Mouse (Mus musculus): ENCODE measurements at regions not wholly inside any gene's neighbourhood (a gene's known extent, or its start where the extent isn't known, plus 50 kb on each side); places are given as distances from the start of the nearest gene placed in this dataset.
A peak's percentile ranks its signal among the peaks of the same experiment; 100 is the strongest.

DNA sequence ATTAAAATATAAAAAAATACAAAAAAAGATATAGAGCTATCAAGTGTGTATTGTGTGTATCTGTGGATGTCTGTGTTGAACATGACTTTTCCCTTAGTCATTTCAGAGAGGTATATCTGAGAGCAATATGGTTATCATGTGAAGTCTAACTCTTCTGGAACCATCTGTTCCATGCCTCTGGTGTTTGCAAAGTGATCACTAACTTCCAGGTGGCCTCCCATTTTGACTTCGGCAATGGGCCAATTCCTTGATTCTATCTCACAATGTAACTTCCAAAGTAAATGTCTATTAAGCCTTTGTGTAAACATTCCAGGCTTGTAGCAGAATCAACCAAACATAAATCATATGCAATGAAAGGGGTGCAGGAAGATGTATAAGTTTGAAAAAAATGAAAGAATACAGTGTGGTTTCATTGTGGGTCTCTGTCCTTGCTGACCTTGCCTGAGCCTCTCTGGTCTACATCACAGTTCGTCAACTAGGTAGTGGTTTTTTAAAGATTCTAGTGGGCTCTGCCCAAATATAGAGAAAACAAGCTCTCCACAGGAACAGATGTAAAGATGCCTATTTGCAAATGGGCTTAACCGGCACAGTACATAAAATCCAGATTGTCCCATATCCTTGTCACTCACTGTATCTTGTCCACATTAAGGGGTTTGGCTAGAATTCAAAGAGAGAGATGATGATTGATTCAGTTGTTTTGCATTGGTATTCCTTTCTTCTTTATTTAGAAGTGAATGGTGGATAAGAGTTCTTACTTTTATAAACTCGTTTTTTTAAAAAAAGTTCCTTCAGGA lies 185.2 kb upstream of the Jag1 start:
- no peak for DNase-seq (ENCODE audit: inconsistent age in 2 of 2, low spot score in 1 of 2)

DNA sequence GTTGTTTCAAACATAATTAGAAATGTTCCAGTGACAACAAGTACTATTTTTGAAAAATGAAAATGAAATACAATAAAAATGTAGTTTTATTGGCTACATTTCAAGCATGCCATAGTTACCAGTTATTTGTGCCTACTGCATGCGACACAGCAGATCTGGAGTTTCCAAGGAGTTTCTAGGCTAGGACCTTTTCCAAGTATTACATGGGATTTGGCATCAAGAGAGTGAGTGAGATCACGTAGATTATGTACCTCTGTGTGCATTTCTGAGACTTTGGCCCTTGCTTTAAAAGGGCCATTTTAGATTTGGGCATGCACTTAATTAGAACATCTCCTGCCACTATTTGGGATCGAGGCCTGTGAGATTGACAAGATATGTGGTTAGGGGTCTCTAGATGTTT lies 172.8 kb upstream of the Jag1 start:
- DNase-seq (ENCODE audit: inconsistent age in 2 of 2, low spot score in 1 of 2): peak in 1 of 2 experiments; percentile 34

DNA sequence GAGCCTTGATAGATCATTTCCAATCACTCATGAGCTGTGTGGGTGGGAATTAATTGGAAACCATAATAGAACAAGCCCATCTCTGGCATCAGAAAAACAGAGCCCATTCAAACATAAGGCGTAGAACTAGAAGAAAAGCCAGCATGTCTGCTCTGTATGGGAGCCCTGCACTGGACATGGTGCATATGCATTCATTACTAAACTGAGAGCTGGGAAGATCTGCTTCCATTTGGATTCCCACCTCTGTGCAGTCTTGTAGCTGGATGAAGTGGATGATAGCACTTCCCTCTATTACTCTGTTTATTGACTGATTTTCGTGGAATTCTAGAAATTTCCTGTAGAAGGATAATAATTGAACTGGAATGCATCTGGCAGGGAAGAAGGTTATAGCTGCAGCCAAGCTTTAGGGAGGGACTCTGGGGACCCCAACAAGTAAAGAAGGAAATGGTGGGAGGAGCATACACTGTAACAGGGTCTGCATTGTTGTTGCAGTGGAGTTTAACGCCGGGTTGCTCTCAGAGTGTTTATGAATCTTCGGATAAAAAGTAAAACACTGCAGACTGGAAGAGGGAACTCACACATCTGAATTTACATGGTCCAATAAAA lies 155.2 kb upstream of the Jag1 start:
- DNase-seq (ENCODE audit: inconsistent age in 2 of 2, low spot score in 1 of 2): no peak

GRCm38 (mm10) chr2:137262911-137263310 lies 146.5 kb upstream of the Jag1 start:
- no peak for DNase-seq (ENCODE audit: inconsistent age in 2 of 2, low spot score in 1 of 2)

DNA sequence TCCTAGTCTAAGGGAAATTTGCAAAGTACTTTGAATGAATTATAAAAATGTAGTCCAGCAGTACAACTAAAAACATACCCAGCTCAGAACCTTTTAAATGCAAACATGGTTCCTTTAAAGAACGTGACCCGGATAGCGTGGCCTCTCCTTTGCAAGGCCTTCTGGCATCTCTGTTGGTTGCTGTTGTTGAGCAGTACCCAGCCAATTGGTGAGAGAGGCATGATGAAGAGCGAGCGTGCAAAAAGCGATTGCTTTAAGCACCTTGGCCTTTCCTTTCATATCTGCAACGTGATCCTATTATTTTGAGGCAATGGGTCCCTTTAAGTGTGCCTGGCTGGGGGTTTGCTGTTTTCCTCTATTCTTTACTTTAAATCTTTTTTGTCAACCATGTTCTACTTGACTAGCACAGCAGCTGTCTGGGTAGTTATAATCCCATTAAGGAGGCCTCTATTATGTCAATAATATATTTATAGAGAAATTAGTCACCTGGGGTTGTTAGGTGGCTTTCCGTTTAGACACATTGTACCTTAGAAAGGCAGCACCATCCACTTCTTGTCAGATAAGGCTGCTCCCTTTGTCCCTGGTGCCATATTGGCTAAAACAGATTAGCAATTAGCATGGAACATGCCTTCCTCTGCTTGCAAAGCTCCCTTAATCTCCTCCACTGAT lies 141.5 kb upstream of the Jag1 start:
- DNase-seq (ENCODE audit: inconsistent age in 2 of 2, low spot score in 1 of 2): no peak

DNA sequence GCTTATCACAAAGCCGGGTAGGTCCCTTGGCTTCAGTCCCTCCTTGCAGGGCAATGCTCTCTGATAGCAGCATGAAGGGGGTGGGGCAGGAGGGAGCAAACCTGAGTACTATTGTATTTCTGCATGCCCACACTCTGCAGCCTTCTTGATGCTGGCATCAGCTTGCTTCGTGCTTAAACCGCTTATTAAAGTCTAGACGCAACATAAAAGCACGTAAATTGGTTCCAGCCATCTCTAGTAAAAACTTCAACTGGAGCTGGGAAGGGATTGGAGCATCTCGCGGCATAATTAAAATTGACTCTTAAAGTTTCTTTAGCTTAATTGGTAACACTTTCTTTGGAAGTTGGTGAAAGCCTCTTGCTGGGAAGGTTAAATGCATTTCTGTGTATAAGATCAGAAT lies 131.5 kb upstream of the Jag1 start:
- DNase-seq (ENCODE audit: inconsistent age in 2 of 2, low spot score in 1 of 2): no peak

DNA sequence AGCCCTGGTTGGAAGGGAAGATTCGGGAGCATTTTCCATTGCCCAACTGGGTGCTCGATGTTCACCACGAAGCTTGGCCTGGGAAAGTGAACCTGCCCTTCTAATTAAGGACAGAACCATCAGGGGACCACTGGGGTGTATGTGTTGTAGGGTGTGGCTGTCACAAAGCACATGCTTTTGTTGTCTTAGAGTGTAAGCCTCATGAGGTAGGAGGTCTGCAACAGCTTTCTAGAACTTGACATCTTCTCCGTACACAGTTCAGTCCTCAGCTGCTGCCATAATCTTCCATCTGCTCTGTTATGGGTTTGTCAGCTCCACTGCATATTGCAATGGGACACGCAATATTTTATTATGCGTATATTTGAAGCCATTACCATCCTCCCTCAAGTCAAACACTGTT lies 127.9 kb upstream of the Jag1 start:
- no peak for DNase-seq (ENCODE audit: inconsistent age in 2 of 2, low spot score in 1 of 2)

GRCm38 (mm10) chr2:137243914-137244313 lies 127.5 kb upstream of the Jag1 start:
- no peak for DNase-seq (ENCODE audit: inconsistent age in 2 of 2, low spot score in 1 of 2)

- DNase-seq (ENCODE audit: inconsistent age in 2 of 2, low spot score in 1 of 2): no peak
Measured at GRCm38 (mm10) chr2:137236961-137237360, 120.5 kb upstream of the Jag1 start.

- DNase-seq (ENCODE audit: inconsistent age in 2 of 2, low spot score in 1 of 2): no peak
Measured at GRCm38 (mm10) chr2:137233936-137234335, 117.5 kb upstream of the Jag1 start.

DNA sequence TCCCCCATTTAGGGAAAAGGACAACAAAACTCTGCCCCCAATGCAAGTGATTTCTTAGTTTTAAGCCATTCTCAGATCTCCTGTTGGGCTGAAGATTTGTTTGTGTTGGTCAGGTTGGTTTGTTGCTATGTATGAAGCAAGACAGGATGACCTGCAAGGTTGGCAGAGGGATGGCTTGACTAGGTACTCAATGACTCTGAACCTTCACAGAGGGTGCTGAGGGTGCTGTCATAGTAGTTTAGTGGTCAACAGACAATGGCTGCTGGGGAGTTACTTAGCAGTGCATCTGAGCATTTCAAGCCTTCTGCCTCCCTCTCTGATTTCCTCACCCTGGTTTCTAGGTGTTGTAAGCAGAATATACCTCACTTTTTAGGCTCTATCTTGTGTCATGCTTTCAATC lies 114.7 kb upstream of the Jag1 start:
- DNase-seq (ENCODE audit: inconsistent age in 2 of 2, low spot score in 1 of 2): no peak

- no peak for DNase-seq (ENCODE audit: inconsistent age in 2 of 2, low spot score in 1 of 2)
Measured at GRCm38 (mm10) chr2:137229422-137230069, 113.1 kb upstream of the Jag1 start.

GRCm38 (mm10) chr2:137227495-137227894 lies 111.1 kb upstream of the Jag1 start:
- DNase-seq (ENCODE audit: inconsistent age in 2 of 2, low spot score in 1 of 2): no peak

- DNase-seq (ENCODE audit: inconsistent age in 2 of 2, low spot score in 1 of 2): peak in 1 of 2 experiments; percentile 24
Measured at GRCm38 (mm10) chr2:137224702-137225552, 108.5 kb upstream of the Jag1 start.

DNA sequence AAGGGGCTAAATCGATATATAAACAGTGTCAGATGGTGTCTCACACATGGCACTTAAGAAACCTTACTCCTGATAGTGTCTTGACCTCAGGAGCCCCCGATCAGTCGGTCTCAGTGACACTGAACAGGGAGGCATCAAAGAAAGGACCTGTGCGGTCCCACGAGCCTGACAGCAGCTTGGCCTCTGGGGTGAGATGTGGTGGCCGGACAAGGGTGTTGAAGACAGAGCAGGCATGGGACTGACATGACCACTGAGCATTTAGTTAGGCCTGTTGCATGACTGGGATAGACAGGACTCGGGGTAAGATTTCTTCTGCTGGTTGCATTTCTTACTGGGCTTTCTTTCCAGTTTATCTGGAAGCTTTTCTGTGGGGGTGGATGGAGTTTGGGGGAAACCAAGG lies 99.3 kb upstream of the Jag1 start:
- DNase-seq (ENCODE audit: inconsistent age in 2 of 2, low spot score in 1 of 2): no peak

DNA sequence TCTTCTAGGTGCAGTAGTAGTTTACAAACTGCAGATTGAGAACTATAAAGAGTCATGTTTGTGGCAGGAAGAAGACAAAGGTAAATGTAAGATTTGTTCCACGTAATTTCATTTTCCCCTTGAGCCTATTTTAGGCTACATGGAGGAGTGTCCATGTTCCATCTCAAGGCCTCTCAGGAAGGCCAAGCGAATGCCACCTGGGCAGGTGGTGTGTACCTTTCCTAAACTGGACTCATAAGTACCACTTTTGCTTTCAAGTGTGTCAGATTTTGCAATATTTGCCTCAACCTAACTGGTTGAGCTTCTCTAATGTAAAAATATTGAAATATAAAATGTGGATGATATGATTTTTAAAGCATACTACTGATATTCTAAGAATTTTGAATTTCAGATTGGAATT lies 91.4 kb upstream of the Jag1 start:
- no peak for DNase-seq (ENCODE audit: inconsistent age in 2 of 2, low spot score in 1 of 2)

DNA sequence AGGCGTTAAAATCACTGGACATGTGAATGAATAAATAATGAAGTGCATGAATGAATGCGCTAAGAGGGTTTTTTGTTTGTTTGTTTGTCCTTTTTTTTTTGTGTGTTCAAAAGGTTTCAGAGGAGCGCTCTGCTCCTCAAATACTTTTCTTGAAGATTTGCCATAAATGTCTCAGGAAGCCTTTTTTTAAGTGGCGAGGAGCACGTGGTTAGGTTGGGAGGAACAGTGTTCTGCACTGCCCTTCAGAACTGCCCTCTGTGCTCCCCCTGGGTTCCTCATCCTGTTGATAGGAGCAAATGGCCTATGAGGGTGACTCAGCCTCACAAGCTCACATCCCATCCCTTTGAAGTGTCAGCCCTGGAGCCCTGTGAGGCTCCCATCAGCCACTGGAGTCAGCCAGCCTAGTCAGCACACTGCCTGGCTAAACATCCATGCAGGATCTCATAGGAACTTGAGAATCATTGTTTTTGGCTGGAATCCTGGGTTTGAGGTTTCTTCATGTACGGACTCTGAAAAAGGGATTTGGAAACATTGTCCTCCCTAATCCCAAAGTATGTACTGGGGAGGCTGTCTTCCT lies 87.9 kb upstream of the Jag1 start:
- peak; percentile 9 to 38 for DNase-seq (ENCODE audit: inconsistent age in 2 of 2, low spot score in 1 of 2)

GRCm38 (mm10) chr2:137200101-137200500 lies 83.7 kb upstream of the Jag1 start:
- DNase-seq (ENCODE audit: inconsistent age in 2 of 2, low spot score in 1 of 2): no peak

DNA sequence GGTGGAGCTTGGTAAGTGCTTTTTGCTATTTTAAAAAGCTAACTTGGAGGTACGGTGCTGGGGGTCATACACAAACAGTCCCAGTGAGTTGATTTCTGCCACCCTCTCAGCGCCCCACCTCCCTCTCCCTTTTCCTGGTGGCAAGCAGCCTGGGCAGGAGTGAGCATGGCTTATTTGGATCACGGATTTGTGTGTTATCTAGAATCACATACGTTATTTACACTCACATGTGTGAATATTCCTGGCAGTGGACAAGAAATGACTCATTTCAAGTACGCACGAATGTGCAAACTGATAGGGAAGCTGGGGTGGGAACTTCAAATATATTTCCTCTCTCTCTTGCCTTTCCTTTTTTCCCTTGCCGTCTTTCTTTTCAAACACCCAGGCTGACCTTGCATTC lies 75.7 kb upstream of the Jag1 start:
- DNase-seq (ENCODE audit: inconsistent age in 2 of 2, low spot score in 1 of 2): no peak

- no peak for DNase-seq (ENCODE audit: inconsistent age in 2 of 2, low spot score in 1 of 2)
Measured at GRCm38 (mm10) chr2:137169176-137169575, 52.7 kb upstream of the Jag1 start.
